Mouse (Mus musculus) midbrain, embryonic 10.5 days (tissue): Measurements from ENCODE around the gene Gpr146. TPM values are rescaled to one million over a fixed set of nuclear protein-coding genes. Genes with fewer than 3 reads are reported as not detected.

Experiments used
- DNase-seq: peaks from one replicate; pipeline ENCODE4 v3.0.0-alpha.2; 2017; ENCODE audit warnings: low spot score
- H3K27ac ChIP-seq: fragments of 300-500 bp; sonication (generic); replicated peaks from 2 replicates; pipeline ENCODE4 v1.5.1; 2016; ENCODE audit warnings: mild to moderate bottlenecking
- H3K27me3 ChIP-seq: fragments of 300-500 bp; sonication (generic); 2 replicates; pipeline ENCODE4 v1.6.1; 2016; ENCODE audit warnings: low read depth, mild to moderate bottlenecking; ENCODE audit not compliant: poor library complexity, severe bottlenecking
- H3K36me3 ChIP-seq: fragments of 300-500 bp; sonication (generic); 2 replicates; pipeline ENCODE4 v1.6.1; 2016; ENCODE audit warnings: mild to moderate bottlenecking, moderate library complexity
- H3K4me1 ChIP-seq: fragments of 300-500 bp; sonication (generic); 2 replicates; pipeline ENCODE4 v1.6.1; 2016
- H3K4me3 ChIP-seq: fragments of 300-500 bp; sonication (generic); 2 replicates; pipeline ENCODE4 v1.5.1; 2016; ENCODE audit warnings: mild to moderate bottlenecking, moderate library complexity
- H3K9me3 ChIP-seq: fragments of 300-500 bp; sonication (generic); replicated peaks from 2 replicates; pipeline ENCODE4 v1.6.1; 2016; ENCODE audit warnings: mild to moderate bottlenecking
- WGBS: fragments of 180-500 bp; shearing (Covaris S2); methylation state at CpG from one replicate; pipeline ENCODE4 v1.1.7; 2016; 5-methylcytosine and 5-hydroxymethylcytosine counted together
- polyA plus RNA-seq: library from polyadenylated mRNA; unstranded; fragments of >200 nt; fragmentation: Nextera tagmentation; extraction: Ambion mirVana; gene quantifications from 2 replicates; pipeline ENCODE4 v1.2.1, GENCODE M21; 2016

Gene Gpr146
- polyA plus RNA-seq, 1 experiment from 2014 or later = 1.7 TPM

GRCm38 (mm10) chr5:139411665-139412314, 34.3 kb downstream of the Gpr146 start:
- H3K27me3 ChIP-seq = no peaks in the 10 kb centered on the region
- no peak for DNase-seq
- peaks cover 9% of the 10 kb centered on the region for H3K36me3 ChIP-seq
- H3K4me1 ChIP-seq = peaks cover 9% of the 10 kb centered on the region; the same call in 1 of the 2 replicates
- no peak overlapping the region for H3K27ac ChIP-seq
- 88% methylated on average over 15 of the region's 15 CpGs for WGBS
- no peaks in the 10 kb centered on the region for H3K9me3 ChIP-seq
- H3K4me3 ChIP-seq = no peak overlapping the region

- Histone ChIP-seq H3K9me3 (peaks cover 5% of the 10 kb centered on the region; the same call in 1 of the 2 replicates), H3K4me3 (no peak overlapping the region), H3K36me3 (peaks cover 17% of the 10 kb centered on the region), H3K27me3 (no peaks in the 10 kb centered on the region), H3K27ac (no peak overlapping the region), H3K4me1 (peaks cover 6% of the 10 kb centered on the region)
- no peak for DNase-seq
- WGBS = 89% methylated on average over 4 of the region's 4 CpGs
These were observed 36.0 kb downstream of the Gpr146 start for GRCm38 (mm10) chr5:139413545-139413944.

- Histone ChIP-seq H3K27ac (no peak overlapping the region), H3K27me3 (no peaks in the 10 kb centered on the region), H3K36me3 (peaks cover 17% of the 10 kb centered on the region), H3K4me1 (peaks cover 18% of the 10 kb centered on the region), H3K9me3 (peaks cover 5% of the 10 kb centered on the region; the same call in 1 of the 2 replicates), H3K4me3 (no peak overlapping the region)
- DNase-seq = no peak
- WGBS = 89% methylated on average over 5 of the region's 5 CpGs
These were observed 37.5 kb downstream of the Gpr146 start for GRCm38 (mm10) chr5:139415001-139415400.

- Histone ChIP-seq H3K9me3 (peaks cover 5% of the 10 kb centered on the region; the same call in 1 of the 2 replicates), H3K27me3 (no peaks in the 10 kb centered on the region), H3K4me1 (peaks cover 18% of the 10 kb centered on the region), H3K4me3 (no peak overlapping the region), H3K27ac (no peak overlapping the region), H3K36me3 (peaks cover 17% of the 10 kb centered on the region)
- DNase-seq = no peak
- WGBS = 92% methylated on average over 4 of the region's 4 CpGs
These were observed 39.4 kb downstream of the Gpr146 start for GRCm38 (mm10) chr5:139416942-139417341.

- peaks cover 5% of the 10 kb centered on the region; the same call in 1 of the 2 replicates for H3K9me3 ChIP-seq
These were observed 40.0 kb downstream of the Gpr146 start for GRCm38 (mm10) chr5:139417480-139417879.

GRCm38 (mm10) chr5:139418110-139418509, 40.6 kb downstream of the Gpr146 start:
- Histone ChIP-seq H3K4me3 (no peak overlapping the region; the same call in 1 of the 2 replicates), H3K27me3 (no peaks in the 10 kb centered on the region), H3K36me3 (peaks cover 17% of the 10 kb centered on the region), H3K9me3 (peaks cover 5% of the 10 kb centered on the region; the same call in 1 of the 2 replicates), H3K27ac (peak overlapping the region; percentile 65), H3K4me1 (peaks cover 20% of the 10 kb centered on the region)
- DNase-seq = no peak
- WGBS = 73% methylated on average over 2 of the region's 2 CpGs

More at GRCm38 (mm10) chr5:139417480-139417879, 40.0 kb downstream of the Gpr146 start:
- Histone ChIP-seq H3K36me3 (peaks cover 17% of the 10 kb centered on the region), H3K27me3 (no peaks in the 10 kb centered on the region), H3K27ac (no peak overlapping the region), H3K4me1 (peaks cover 18% of the 10 kb centered on the region), H3K4me3 (no peak overlapping the region)
- WGBS = 87% methylated on average over 3 of the region's 3 CpGs
- DNase-seq = no peak

- Histone ChIP-seq H3K9me3 (peaks cover 5% of the 10 kb centered on the region; the same call in 1 of the 2 replicates), H3K27ac (peak overlapping the region; percentile 65), H3K4me3 (no peak overlapping the region; the same call in 1 of the 2 replicates), H3K27me3 (no peaks in the 10 kb centered on the region), H3K36me3 (peaks cover 17% of the 10 kb centered on the region), H3K4me1 (peaks cover 26% of the 10 kb centered on the region)
- DNase-seq = no peak
- 35% methylated on average over 3 of the region's 3 CpGs for WGBS
These were observed 41.1 kb downstream of the Gpr146 start for GRCm38 (mm10) chr5:139418633-139419032.

GRCm38 (mm10) chr5:139423026-139423865, 45.7 kb downstream of the Gpr146 start, which contains the start of gene Gper1:
Gene Gper1 (plus strand): TSS chr5:139423151.
- H3K36me3 ChIP-seq = peaks cover 8% of the 10 kb centered on the region
- H3K4me1 ChIP-seq = peaks cover 23% of the 10 kb centered on the region
- peak within 1 kb of the TSS; percentile 57; the same call in 1 of the 2 replicates for H3K27ac ChIP-seq
- 70% methylated on average over 21 of the region's 21 CpGs for WGBS
- no peaks in the 10 kb centered on the region for H3K9me3 ChIP-seq
- no peak within 1 kb of the TSS for H3K4me3 ChIP-seq
- H3K27me3 ChIP-seq = no peaks in the 10 kb centered on the region
- DNase-seq = no peak

GRCm38 (mm10) chr5:139425198-139425597, 47.7 kb downstream of the Gpr146 start:
- Histone ChIP-seq H3K36me3 (peaks cover 8% of the 10 kb centered on the region), H3K4me1 (peaks cover 19% of the 10 kb centered on the region), H3K4me3 (no peak overlapping the region), H3K27ac (no peak overlapping the region; the same call in 1 of the 2 replicates), H3K9me3 (no peaks in the 10 kb centered on the region), H3K27me3 (no peaks in the 10 kb centered on the region)
- 93% methylated on average over 9 of the region's 9 CpGs for whole genome bisulfite sequencing
- no peak for DNase-seq

- Histone ChIP-seq H3K4me1 (peaks cover 34% of the 10 kb centered on the region), H3K36me3 (peaks cover 8% of the 10 kb centered on the region), H3K9me3 (no peaks in the 10 kb centered on the region), H3K27ac (no peak overlapping the region), H3K27me3 (no peaks in the 10 kb centered on the region), H3K4me3 (no peak overlapping the region)
- DNase-seq = no peak
- 89% methylated on average over 9 of the region's 9 CpGs for WGBS
These were observed 49.5 kb downstream of the Gpr146 start for GRCm38 (mm10) chr5:139427001-139427400.

GRCm38 (mm10) chr5:139427989-139428388, 50.5 kb downstream of the Gpr146 start:
- no peak for DNase-seq
- H3K4me3 ChIP-seq = no peak overlapping the region
- no peaks in the 10 kb centered on the region for H3K9me3 ChIP-seq
- peaks cover 8% of the 10 kb centered on the region for H3K36me3 ChIP-seq
- WGBS = 89% methylated on average over 9 of the region's 9 CpGs
- peaks cover 42% of the 10 kb centered on the region for H3K4me1 ChIP-seq
- H3K27ac ChIP-seq = no peak overlapping the region
- H3K27me3 ChIP-seq = no peaks in the 10 kb centered on the region

GRCm38 (mm10) chr5:139429818-139430341, 52.4 kb downstream of the Gpr146 start:
- DNase-seq = no peak
- peaks cover 52% of the 10 kb centered on the region for H3K4me1 ChIP-seq
- H3K36me3 ChIP-seq = peaks cover 8% of the 10 kb centered on the region
- H3K27ac ChIP-seq = peak overlapping the region; percentile 49; the same call in 1 of the 2 replicates
- H3K27me3 ChIP-seq = no peaks in the 10 kb centered on the region
- no peak overlapping the region for H3K4me3 ChIP-seq
- WGBS = 74% methylated on average over 12 of the region's 12 CpGs
- H3K9me3 ChIP-seq = no peaks in the 10 kb centered on the region
